Mouse (Mus musculus) MEL-GATA-1-ER (cell line): ENCODE measurements around the gene L1td1.

Experiments
- DNase-seq: peaks from one replicate; pipeline ENCODE4 v3.0.0-alpha.2; 2012; ENCODE audit warnings: low read depth; ENCODE audit errors: extremely low read depth

Gene L1td1

DNA sequence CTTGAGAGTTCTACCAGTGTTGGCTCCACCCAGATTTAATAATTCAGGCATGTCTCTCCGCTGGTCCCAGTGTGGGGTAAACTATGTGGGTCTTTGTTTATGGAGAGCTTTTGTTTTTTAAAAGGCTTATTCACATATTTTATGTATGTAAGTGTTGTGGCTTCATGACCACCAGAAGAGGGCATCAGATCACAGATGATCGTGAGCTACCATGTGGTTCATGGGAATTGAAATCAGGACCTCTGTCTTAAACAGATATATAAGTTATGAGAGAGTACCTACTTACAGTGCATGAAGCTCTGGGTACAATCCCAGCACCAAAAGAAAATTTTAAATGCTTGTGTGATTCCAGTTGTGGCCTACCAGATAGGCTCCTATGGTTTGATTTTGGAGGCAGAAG, 13.2 kb downstream of the L1td1 start:
- DNase-seq, result no peak

DNA sequence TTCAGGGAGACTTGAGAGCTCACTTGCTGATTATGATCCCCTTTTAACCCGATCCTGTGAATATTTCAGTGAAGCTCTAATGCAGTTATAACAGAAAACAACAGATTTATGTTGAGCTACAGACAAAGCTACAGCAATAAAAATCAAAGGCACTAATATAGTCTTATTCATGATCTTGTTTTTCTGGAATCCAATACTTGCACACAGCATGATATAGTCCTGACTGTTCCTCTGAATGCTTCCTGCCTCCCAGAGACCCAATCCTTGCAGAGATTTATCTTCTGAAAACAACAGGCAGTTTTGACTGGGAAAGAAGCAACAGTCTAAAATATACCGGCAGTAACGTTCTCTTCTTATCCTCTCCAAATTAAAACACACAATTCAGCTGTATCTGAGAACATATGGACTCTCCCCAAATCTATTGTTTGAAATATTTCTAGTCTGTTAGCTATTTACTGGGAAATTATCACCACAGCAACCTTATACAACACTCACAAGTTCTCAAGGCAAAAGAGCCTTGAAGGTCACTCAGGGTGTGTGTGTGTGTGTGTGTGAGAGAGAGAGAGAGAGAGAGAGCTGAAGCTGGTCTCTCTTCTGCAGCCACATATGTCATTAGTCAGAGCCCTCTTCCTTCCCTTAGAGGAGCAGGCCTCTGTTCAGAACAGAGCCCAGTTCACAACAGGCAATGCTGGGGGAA, 16.8 kb downstream of the L1td1 start:
- DNase-seq, result no peak

DNA sequence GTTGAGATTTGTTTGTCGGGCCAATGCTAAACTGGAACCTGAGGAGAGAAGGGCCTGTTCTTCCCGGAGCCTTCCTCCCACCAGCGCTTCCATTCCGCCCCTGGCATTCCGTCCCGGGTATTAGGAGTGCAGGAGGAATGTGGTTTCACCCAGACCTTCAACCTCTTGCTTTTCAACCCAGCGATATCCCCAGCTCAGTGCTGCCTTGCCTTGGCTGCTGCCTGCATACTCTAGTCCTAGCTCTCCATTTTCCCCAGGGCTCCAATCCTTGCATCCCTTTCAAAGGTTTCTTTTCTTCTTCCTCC, 17.3 kb downstream of the L1td1 start:
- no peak for DNase-seq

DNA sequence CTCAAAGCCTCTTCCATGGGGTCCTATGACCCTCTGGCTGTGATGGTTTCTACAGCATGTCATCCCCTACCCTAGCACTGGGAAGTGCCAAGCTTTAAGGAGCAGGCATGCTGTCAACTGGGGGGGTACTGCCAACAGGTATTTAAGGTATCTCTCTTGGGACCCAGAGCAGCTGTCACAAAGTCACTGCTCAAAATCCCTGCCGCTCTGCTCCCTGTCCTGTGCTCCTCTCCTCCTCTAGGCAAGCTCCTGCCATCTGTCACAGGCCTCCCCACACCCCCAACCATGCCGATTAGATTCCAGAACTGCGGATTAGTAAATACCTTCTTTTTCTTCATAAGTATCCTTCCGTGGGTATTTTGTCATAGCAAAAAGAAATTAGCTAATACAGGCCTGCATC, 27.9 kb downstream of the L1td1 start:
- no peak for DNase-seq

DNA sequence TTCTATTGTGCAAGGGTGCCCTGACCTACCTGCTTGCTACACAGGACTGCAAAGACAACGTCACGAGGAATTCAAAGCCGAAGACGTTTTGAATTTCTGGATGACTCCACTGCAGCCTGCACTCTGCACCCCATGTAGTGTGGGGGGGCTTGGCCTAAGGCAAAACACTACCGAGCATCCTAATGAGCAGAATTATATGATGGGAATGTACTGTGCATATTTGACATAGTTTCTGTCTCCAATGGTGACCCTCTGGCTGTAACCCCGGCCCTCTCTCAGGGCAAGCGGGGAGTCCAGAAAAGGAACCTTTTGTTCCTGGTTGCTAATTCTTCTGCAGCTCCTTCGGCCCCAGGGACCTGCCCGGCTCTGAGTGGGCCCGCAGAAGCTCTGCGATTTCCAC, 29.6 kb downstream of the L1td1 start:
- no peak for DNase-seq

DNA sequence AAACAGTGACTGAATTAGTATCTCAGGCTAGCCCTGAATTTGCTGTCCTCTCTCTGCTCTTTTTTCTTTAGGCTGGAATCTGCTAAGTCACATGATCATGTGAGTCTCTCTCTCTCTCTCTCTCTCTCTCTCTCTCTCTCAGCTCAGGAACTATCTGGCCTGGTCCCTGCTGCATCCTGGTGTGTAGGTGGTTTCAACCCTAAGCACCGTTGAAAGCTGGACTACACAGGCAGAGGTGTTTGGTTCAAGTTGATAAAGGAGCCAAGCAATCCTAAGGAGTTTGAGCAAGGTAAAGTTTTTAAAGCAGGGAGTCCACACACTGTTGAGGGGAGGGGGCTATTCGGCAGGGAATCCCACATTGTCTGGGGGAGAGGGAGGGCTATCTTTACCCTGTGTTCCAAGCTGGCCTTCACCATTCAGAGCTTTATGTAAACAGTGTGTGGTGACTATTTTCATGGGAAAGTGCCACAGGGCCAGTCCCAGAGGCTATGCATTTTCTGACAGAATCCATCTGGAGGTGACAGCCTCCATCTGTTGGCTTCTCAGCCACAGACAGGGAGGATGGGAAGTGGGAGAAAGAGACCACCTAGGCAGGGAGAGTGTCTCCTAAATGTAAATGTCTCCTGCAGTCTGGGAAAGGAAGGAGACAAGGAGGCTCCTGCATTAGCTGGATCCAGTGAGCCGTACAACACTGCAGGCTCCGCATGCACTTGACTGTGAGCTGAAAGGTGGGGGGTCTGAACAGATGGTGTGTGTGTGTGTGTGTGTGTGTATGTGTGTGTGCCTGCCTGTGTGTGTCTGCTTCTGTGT, 31.7 kb downstream of the L1td1 start:
- no peak for DNase-seq

DNA sequence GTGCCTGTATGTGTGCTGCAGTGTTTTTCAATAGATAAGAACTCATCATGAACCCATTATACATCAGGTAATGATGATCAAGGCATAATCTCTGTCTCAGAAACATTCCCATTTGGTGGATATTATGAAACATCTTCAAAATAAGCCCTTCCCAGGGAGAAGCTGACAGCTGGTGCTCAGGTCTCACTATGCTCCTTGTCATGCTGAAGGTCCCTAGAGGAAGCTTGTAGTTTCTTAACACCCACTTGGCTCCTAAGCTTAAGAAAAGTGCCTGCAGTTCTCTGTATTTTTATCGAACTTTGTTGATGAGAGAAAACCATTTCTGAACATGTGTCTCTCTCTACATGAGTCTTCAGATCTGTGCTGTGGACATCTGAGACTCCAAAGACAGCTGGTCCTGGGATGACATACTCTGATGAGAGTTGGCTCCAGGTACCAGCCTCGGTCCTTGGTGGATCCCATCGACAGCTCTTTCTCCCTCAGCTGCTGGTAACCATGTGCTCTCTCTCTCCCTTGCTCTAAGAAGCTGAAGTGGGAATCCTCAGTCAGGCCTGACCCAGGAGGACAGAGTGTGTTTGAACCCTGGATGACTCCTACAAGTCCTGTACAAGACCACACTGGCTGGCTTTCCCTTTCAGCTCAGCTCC, 32.5 kb downstream of the L1td1 start:
- DNase-seq, result no peak

DNA sequence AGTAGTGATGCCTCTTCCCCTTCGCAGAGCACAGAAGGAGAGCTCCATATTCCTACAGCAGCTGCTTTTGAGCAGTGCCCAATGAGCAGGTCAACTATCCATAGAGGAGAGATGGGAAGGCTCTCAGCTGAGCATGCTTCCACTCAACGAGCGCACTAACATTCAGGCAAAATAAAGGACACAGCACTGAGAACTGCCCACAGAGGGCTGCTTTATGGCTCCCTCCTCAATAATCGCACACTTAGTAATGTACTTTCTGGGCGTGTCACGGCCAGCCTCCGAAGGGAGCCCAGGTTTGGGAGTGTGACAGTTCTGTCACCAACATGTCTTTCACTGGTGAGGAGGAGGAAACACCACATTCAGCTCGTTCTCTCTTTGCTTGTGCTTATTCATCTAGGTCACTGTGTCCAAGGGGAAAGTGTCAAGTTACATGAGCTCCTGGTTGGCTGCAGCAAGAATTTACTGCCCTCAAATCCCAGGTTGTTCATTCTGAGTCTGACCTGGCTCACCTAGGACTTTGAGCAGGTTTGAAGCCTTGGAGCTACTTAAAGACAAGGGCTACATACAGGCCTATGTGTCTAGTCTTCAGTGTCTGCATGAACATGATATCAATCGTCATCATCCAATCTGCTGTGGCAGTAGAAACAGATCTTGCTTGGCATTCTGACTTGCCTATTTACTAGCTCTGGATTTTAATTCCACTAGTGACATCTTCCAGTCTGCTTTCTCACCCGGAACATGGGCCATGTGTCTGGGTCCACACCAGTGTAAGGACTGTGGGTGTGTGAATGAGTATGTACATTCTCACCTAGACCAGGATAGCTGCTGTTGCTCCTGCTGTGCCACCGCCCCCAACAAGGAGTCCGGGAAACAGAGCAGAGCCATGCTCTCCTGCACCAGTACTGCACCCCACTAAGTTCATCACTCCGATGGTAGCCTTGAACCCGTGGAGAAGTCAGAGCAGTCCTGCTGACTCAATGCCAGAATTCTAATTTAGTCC, 40.9 kb downstream of the L1td1 start:
- DNase-seq, result no peak

DNA sequence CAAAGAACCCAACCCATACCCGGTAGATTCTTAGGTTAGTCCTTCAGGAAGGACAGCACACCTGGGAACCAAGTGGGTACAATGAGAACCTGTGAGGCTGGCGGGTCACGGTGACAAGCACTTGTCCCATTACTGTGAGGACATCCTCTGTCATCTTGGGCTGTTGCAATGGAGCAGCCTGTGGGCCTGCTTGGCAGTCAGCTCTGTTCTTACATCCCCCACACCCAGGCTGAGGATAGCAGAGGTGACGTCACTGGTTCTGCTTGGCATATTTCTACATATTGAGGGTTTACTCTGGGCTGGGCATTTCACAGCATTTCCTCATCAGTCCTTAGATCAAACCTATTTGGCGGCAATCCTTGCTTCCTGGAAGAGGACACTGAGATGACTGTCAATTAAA, 47.3 kb downstream of the L1td1 start:
- DNase-seq, result no peak

DNA sequence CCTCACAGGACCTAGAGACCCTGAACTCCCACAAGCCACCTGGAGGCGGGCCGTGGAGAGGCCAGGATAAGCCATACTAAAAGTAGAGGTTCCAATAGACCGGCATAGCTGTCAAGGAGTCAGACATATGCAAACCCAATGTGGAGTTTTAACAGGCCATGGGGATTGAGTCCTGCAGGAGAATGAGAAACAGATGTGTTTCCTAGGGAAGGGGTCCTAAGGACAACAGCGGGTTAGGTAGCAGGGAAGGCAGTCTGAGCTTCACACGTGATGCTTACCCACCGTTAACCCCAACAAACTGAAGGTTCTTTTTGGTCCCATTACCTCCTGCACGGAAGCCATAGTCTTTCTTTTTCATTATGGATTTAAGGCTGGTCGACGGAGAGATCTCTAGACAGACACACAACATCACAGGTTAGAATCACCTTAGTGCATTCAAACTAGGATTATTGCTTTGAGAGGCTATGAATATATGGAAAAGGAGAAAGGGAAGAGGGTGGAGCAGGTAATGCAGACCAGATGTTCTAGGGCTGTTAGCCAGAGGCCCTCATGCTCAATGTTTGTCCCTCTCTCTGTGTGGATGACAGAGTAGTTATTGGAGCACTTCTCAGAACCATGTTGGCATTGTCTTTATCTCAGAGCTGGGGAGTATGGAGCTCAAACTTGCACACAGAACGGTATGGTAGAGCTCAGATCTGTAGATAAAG, 50.3 kb downstream of the L1td1 start:
- DNase-seq, result no peak

DNA sequence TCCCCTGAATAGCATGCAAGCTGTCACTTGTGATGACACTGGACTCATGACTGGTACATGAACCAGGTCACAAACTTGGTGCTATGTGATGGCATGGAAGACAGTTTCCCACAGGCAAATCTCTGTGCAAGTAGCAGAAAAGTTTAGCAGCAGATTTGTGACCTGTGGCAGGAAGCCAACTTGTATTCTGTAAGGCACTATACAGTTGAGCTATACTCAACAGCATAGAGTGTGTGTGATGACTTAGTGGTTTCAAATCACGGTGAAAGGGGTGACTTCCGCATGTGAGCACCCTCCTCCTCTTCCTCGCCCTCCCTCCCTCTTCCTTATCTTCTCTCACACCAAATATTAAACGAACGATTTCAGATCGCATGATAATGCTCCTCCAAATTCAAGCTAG, 50.9 kb downstream of the L1td1 start:
- DNase-seq, result no peak

DNA sequence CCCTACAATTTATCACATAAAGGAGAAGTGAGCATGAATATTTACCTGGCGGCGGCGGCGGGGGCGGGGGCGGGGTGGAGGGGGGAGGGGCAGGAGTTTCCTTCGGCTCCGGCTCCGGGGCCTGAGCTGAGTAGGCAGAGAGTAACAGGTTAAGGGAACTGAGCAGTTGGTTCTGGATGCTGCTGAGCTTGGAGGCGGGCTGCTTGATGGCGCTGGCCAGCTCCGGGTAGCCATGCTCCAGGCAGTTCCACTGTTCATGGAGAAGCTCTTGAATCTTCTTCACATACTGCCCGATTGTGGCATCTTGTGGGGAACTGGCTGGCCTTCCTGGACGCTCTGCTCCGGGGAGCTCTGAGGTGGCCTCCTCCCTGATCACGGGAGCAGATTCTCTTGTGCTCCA, 51.7 kb downstream of the L1td1 start:
- DNase-seq, result no peak

DNA sequence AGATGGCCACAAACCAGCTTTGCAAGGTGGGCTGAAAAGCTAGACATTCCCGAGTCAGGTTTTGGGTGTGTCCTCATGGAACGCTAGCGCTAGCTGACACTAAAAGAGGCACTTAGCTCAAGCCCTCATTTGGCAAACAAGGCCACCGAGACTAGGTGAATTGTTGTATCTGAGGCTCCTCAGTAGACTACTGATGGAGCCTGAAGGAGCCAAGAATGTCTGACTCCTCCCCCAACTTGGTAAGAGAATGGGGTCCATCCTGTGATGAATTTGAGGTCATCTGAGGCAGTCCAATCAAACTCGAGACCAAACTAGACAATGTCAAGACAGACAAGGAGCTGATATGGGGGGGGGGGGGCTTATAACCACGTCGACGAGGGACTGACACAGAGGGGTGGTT, 59.3 kb downstream of the L1td1 start:
- DNase-seq, result no peak

DNA sequence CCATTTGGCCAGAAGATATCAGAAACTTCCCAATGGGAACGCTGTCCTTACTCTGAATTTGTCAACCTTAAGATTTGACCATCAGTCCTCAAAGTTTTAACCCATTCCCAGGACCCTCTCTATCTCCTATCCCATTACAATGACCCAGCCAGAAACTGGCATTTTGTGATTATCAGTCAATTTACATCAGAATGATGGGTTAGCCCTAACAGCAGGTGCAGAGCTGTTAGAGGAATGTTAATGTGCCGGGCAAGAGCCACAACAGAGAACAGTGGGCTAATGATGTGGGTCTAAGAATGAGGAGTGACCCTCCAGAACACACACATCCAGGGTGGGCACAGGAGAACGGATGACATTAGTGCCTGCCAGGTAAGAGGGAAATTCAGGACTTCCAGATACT, 59.7 kb downstream of the L1td1 start:
- no peak for DNase-seq
